24 mouse cellular contexts compared by ENCODE assay signal in the genomic region with DNA sequence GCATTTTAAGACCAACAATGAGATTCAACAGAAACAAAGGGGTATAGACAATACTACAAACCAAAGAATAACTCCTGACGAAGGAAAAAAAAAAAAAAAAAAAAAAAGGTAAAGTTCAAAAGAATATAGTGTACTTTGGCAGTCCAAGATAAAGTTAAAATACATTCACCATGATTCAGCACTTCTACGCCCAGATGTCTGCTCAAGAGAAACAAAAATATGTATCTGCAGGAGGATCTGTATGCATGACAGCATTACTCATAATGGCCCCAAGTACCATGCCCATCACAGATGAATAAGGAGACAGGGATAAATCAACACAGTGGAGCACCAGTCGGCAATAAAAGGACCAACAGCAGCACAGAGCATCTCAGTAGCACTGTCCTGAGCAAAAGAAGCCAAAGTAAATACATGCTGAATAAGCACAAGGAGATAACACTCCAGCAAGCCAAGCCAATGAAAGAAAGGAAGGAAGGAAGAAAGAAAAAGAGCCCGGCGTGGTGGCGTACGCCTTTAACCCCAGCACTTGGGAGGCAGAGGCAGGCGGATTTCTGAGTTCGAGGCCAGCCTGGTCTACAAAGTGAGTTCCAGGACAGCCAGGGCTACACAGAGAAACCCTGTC. TPM values are rescaled to one million over a fixed set of nuclear protein-coding genes. Genes with fewer than 3 reads are reported as not detected.
DNase-seq lines count a peak whose midpoint lies in the region; ATAC-seq and TF ChIP-seq lines count a peak whose summit lies in the region.
"Had no signal": no experiment of that assay in that cellular context is flagged by ENCODE, and none has a peak within 500 bp of the region (broad histone marks: within the 10 kb centered on the region; RNA-seq: fewer than 3 reads in every experiment).

No protein-coding gene starts in this region.

- ATAC-seq in heart, embryonic 11.5 days (replicated peaks; ENCODE audit: insufficient number of reproducible peaks, low FRiP score, low TSS enrichment): peak; percentile 50; the same call in 1 of the 2 replicates
- peak; percentile 82 for ATAC-seq in G1E (ENCODE audit: extremely low read depth, insufficient number of reproducible peaks, low FRiP score, poor library complexity, severe bottlenecking)
- peak; percentile 16; the same call in 1 of the 2 replicates for ATAC-seq in common myeloid progenitor, adult 5-6 weeks (replicated peaks; ENCODE audit: low read depth, poor library complexity, severe bottlenecking)
- peak; percentile 31; the same call in 1 of the 2 replicates for ATAC-seq in liver, embryonic 15.5 days (ENCODE audit: insufficient read depth)
- ATAC-seq: activated CD4-positive, CD25-positive, alpha-beta regulatory T cell, adult 4 months; forebrain, embryonic 16.5 days; hindbrain, postnatal 0 days; midbrain, embryonic 13.5 days had no signal

- DNase-seq in heart, adult 8-10 months (ENCODE audit: low spot score): no peak
- DNase-seq in G1E (ENCODE audit: low spot score): peak; percentile 36
- no peak for DNase-seq in right cerebral cortex, postnatal 25 days
- DNase-seq in midbrain, embryonic 10.5 days (ENCODE audit: low spot score): no peak
- no peak for DNase-seq in left cerebral cortex, adult 9 months (ENCODE audit: low spot score in 2 of 2)
- DNase-seq: adrenal gland, postnatal 36 days; cerebellum, adult 9-10 months; gastrocnemius, adult 2 months; kidney, adult 11 months; lung, embryonic 14.5 days; lung, postnatal 36 days; spleen, adult 18-20 months; thymus, adult 18-20 months had no signal

- WGBS in heart, embryonic 11.5 days (ENCODE audit: insufficient replicate concordance): 78% methylated on average over 9 of the region's 9 CpGs
- WGBS in liver, embryonic 15.5 days (ENCODE audit: insufficient replicate concordance): 50% methylated on average over 9 of the region's 9 CpGs
- 90% methylated on average over 9 of the region's 9 CpGs for WGBS in midbrain, embryonic 10.5 days

- H3K4me2 ChIP-seq in heart, embryonic 11.5 days: peak overlapping the region; percentile 34; the same call in 1 of the 2 replicates
- H3K4me2 ChIP-seq in liver, embryonic 15.5 days: peak overlapping the region; percentile 35
- H3K4me2 ChIP-seq: embryonic facial prominence, embryonic 12.5 days; limb, embryonic 12.5 days; lung, embryonic 14.5 days; midbrain, embryonic 13.5 days; neural tube, embryonic 13.5 days had no signal

- no peaks in the 10 kb centered on the region for H3K36me3 ChIP-seq in heart, embryonic 11.5 days (ENCODE audit: control insufficient read depth, insufficient read depth, low read length)
- H3K36me3 ChIP-seq in G1E (replicated peaks): peaks cover 32% of the 10 kb centered on the region
- no peaks in the 10 kb centered on the region for H3K36me3 ChIP-seq in liver, embryonic 15.5 days (replicated peaks)
- H3K36me3 ChIP-seq in midbrain, embryonic 10.5 days: no peaks in the 10 kb centered on the region
- H3K36me3 ChIP-seq: embryonic facial prominence, embryonic 12.5 days; hindbrain, embryonic 10.5 days; limb, embryonic 12.5 days; midbrain, embryonic 13.5 days had no signal

- H3K9ac ChIP-seq in heart, embryonic 11.5 days (ENCODE audit: low read depth, low read length): no peak overlapping the region
- no peak overlapping the region for H3K9ac ChIP-seq in liver, embryonic 15.5 days
- H3K9ac ChIP-seq: embryonic facial prominence, embryonic 12.5 days; limb, embryonic 12.5 days; lung, embryonic 14.5 days; midbrain, embryonic 13.5 days; neural tube, embryonic 13.5 days had no signal

- peaks cover 5% of the 10 kb centered on the region for H3K27me3 ChIP-seq in heart, embryonic 11.5 days (ENCODE audit: control insufficient read depth, insufficient read depth, low read length)
- no peaks in the 10 kb centered on the region for H3K27me3 ChIP-seq in G1E (ENCODE audit: insufficient read depth, low read length)
- no peaks in the 10 kb centered on the region for H3K27me3 ChIP-seq in liver, embryonic 15.5 days
- no peaks in the 10 kb centered on the region for H3K27me3 ChIP-seq in midbrain, embryonic 10.5 days (ENCODE audit: low read depth, poor library complexity, severe bottlenecking)
- H3K27me3 ChIP-seq: embryonic facial prominence, embryonic 12.5 days; limb, embryonic 12.5 days; midbrain, embryonic 13.5 days; neural tube, embryonic 13.5 days had no signal

- TF ChIP-seq CTCF in G1E (IDR thresholded peaks at IDR 0.05; ENCODE audit: low read depth, low read length): no peak

- no peaks in the 10 kb centered on the region for H3K9me3 ChIP-seq in heart, embryonic 11.5 days (replicated peaks; ENCODE audit: control insufficient read depth, low read length)
- H3K9me3 ChIP-seq in G1E (replicated peaks): no peaks in the 10 kb centered on the region
- no peaks in the 10 kb centered on the region for H3K9me3 ChIP-seq in liver, embryonic 15.5 days (replicated peaks)
- no peaks in the 10 kb centered on the region for H3K9me3 ChIP-seq in midbrain, embryonic 10.5 days (replicated peaks)
- H3K9me3 ChIP-seq: embryonic facial prominence, embryonic 12.5 days; hindbrain, embryonic 10.5 days; limb, embryonic 12.5 days; midbrain, embryonic 13.5 days; neural tube, embryonic 13.5 days had no signal

- H3K4me3 ChIP-seq in heart, embryonic 11.5 days (ENCODE audit: low read depth, low read length): no peak overlapping the region
- H3K4me3 ChIP-seq in G1E (ENCODE audit: low read depth, low read length): no peak overlapping the region; the same call in 1 of the 2 replicates
- H3K4me3 ChIP-seq in liver, embryonic 15.5 days (replicated peaks): no peak overlapping the region
- no peak overlapping the region for H3K4me3 ChIP-seq in midbrain, embryonic 10.5 days
- H3K4me3 ChIP-seq: embryonic facial prominence, embryonic 12.5 days; gastrocnemius, adult 2 months; hindbrain, embryonic 10.5 days; limb, embryonic 12.5 days; midbrain, embryonic 13.5 days; neural tube, embryonic 13.5 days had no signal

- H3K4me1 ChIP-seq in heart, embryonic 11.5 days (ENCODE audit: control insufficient read depth, insufficient read depth, low read length): peaks cover 9% of the 10 kb centered on the region
- H3K4me1 ChIP-seq in G1E (ENCODE audit: insufficient read depth, low read depth, low read length): peaks cover 52% of the 10 kb centered on the region
- H3K4me1 ChIP-seq in liver, embryonic 15.5 days (replicated peaks): peaks cover 45% of the 10 kb centered on the region
- H3K4me1 ChIP-seq in midbrain, embryonic 10.5 days: peaks cover 22% of the 10 kb centered on the region
- H3K4me1 ChIP-seq: limb, embryonic 12.5 days had no signal

- H3K27ac ChIP-seq in heart, embryonic 11.5 days (ENCODE audit: low read depth, low read length): peak overlapping the region; percentile 73; the same call in 1 of the 2 replicates
- peak overlapping the region; percentile 72 for H3K27ac ChIP-seq in liver, embryonic 15.5 days (replicated peaks)
- no peak overlapping the region for H3K27ac ChIP-seq in midbrain, embryonic 10.5 days (replicated peaks)
- H3K27ac ChIP-seq: embryonic facial prominence, embryonic 12.5 days; gastrocnemius, adult 2 months; hindbrain, embryonic 10.5 days; hindbrain, postnatal 0 days; limb, embryonic 12.5 days; midbrain, embryonic 13.5 days; neural tube, embryonic 13.5 days had no signal

RNA-seq across cellular contexts. Expression of a gene that starts 7.3 kb away (rescaled TPM):
- 7.9 and 10.6 TPM in 2 replicates for polyA plus RNA-seq in heart, embryonic 11.5 days (2014; fragmentation: Nextera tagmentation; extraction: Ambion mirVana)
- 1 to 10 TPM; 1.2 to 1.8 (median 1.4) TPM for total RNA-seq in heart, adult 8-10 months (2022)
- 7.2 and 7.8 TPM in 2 replicates for total RNA-seq in G1E (2014; fragmentation: Nextera tagmentation)
- 0.71 and 0.76 TPM in 2 replicates for total RNA-seq in G1E (2017)
- 5.3 and 6.1 TPM in 2 replicates for polyA plus RNA-seq in G1E (2012)
- 0.73 and 1.9 TPM in 2 replicates for total RNA-seq in common myeloid progenitor, adult 5-6 weeks (2017)
- polyA plus RNA-seq in liver, embryonic 15.5 days (2015; fragmentation: Nextera tagmentation; extraction: Ambion mirVana): 9.6 and 12.0 TPM in 2 replicates
- polyA plus RNA-seq in midbrain, embryonic 10.5 days (2016; fragmentation: Nextera tagmentation; extraction: Ambion mirVana): 14.8 and 19.4 TPM in 2 replicates

Comparison
In these comparisons a context has a peak if more than half of its experiments do, and no peak if none do; other contexts are left out.
1. ATAC-seq: peak in every context shown above with its lines; median percentile 82 in G1E; 50 in heart, embryonic 11.5 days; 31 in liver, embryonic 15.5 days; 16 in common myeloid progenitor, adult 5-6 weeks.